Mouse (Mus musculus): ENCODE data around the gene Paqr3.

- no peak for TF ChIP-seq NELFE (IDR thresholded peaks at IDR 0.05; ENCODE audit: low read depth, low read length)
- no peak for TF ChIP-seq NRF1 (IDR thresholded peaks at IDR 0.05; ENCODE audit: low read depth, low read length)
- TF ChIP-seq POLR2A (IDR thresholded peaks at IDR 0.05; ENCODE audit: low read depth, low read length), result no peak
- TF ChIP-seq ZC3H11A (IDR thresholded peaks at IDR 0.05; ENCODE audit: low read depth, low read length), result no peak
- no peak for TF ChIP-seq CTCF (conservative IDR thresholded peaks at IDR 0.05 in 1 of 2, IDR thresholded peaks at IDR 0.05 in 1 of 2; ENCODE audit: low read depth in 2 of 2, low read length in 2 of 2)
Measured at GRCm38 (mm10) chr5:97124977-97125376, 13.6 kb upstream of the Paqr3 start.

All from CH12.LX (cell line).